Mouse (Mus musculus): ENCODE data around the gene Rnf220.

GRCm38 (mm10) chr4:117251801-117252316 is 245.0 kb downstream of the Rnf220 start, which contains the start of the genes Tmem53 and Armh1:
- TF ChIP-seq EP300 (IDR thresholded peaks at IDR 0.05): no peak
- TF ChIP-seq CTCF (IDR thresholded peaks at IDR 0.05): no peak

Data from lung, postnatal 0 days (tissue).